Mouse (Mus musculus): ENCODE measurements around the gene Trappc12. TPM values are rescaled to one million over a fixed set of nuclear protein-coding genes. Genes with fewer than 3 reads are reported as not detected.
A peak's percentile ranks its signal among the peaks of the same experiment; 100 is the strongest.

The Trappc12 gene
- polyA plus RNA-seq, 1 experiment from 2014 or later = 16.7 TPM

DNA sequence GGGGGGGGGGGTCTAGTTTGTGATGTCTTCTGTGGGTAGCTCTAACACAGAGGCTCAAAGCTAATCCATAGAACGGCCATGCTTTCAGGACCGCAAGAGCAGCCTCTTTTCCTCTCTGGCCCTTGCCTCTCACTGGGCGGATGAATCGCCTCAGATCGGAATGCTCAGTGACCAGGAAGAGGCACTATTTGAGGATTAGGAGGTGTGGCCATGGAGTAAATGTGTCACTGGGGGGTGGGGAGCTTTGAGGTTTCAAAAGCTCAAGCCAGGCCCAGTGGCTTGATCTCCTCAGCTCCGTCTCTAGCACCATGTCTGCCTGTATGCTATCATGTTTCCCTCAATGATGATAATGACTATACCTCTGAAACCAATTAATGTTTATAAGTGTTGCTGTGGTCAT, 61.3 kb downstream of the Trappc12 start:
- H3K9me3 ChIP-seq (replicated peaks) = no peaks in the 10 kb centered on the region
- H3K36me3 ChIP-seq (replicated peaks) = peaks cover 34% of the 10 kb centered on the region
- H3K27ac ChIP-seq (replicated peaks) = no peak overlapping the region
- no peak for ATAC-seq (ENCODE audit: insufficient read depth)
- 0 out of 2 replicates have a peak, but pooled peaks cover 9% of the 10 kb centered on the region for H3K4me1 ChIP-seq (replicated peaks)
- no peak overlapping the region for H3K9ac ChIP-seq
- no peak overlapping the region for H3K4me2 ChIP-seq
- no peaks in the 10 kb centered on the region for H3K27me3 ChIP-seq
- no peak overlapping the region for H3K4me3 ChIP-seq (replicated peaks)
- WGBS (ENCODE audit: insufficient replicate concordance) = 83% methylated on average over 6 of the region's 6 CpGs

DNA sequence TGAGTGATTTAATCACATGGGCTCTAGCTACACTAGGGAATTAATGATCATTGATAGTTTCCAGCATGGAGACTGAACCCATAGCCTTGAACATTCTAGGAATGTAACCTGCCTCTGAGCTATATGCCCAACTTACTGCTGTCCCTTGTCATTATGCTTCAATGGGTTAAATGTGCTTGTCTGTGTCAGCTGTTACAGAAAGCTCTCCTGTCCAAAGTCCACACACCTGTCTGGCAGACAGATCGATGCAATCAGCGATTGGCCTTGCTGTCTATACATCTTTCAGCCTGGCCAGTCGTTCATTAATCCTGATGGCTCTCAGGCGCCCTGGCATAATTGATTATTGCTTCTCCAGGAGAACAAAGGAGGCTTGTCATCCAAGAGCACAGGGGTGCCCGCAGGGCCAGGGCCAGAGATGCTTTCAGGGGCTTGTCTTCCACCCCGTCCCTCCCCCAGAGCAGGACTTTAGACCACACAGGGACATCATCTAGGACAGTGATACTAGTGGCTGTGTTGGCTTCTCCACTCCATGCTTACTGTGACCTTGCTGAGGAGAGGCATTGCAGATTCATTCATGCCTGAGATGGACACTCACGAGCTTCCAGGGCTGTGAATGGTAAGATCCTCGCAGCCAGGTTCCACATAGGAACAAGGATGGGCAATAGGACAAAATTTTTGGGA, 63.9 kb downstream of the Trappc12 start:
- ATAC-seq (ENCODE audit: insufficient read depth) = peak; percentile 70

DNA sequence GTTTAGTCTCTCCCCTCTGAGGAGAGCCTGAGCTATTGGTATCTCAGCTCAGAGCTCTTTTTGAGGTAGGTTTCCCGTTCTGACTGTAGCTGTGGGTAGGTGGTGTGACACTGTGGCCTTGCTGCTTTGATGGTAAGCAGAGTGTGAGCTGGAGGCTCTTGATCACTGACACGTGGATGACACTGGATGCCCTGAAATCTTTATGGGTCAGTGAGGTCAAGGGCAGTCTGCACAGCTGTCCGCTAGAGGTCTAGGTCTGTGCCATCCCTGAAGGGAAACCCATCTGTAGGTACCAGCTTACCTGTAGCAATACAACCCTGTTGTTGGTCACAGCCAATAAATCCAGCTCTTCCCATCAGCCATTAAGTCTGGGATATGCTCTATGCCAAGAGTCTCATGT, 64.5 kb downstream of the Trappc12 start:
- H3K4me3 ChIP-seq (replicated peaks) = no peak overlapping the region
- H3K27ac ChIP-seq (replicated peaks) = peak overlapping the region; percentile 64
- no peaks in the 10 kb centered on the region for H3K9me3 ChIP-seq (replicated peaks)
- 62% methylated on average over 3 of the region's 3 CpGs for WGBS (ENCODE audit: insufficient replicate concordance)
- 0 out of 2 replicates have a peak, but pooled peaks cover 9% of the 10 kb centered on the region for H3K4me1 ChIP-seq (replicated peaks)
- no peak overlapping the region for H3K9ac ChIP-seq
- H3K36me3 ChIP-seq (replicated peaks) = peaks cover 39% of the 10 kb centered on the region
- H3K4me2 ChIP-seq = 0 out of 2 replicates have a peak overlapping the region, but pooled peaks have one; percentile 10
- peak; percentile 26 for ATAC-seq (ENCODE audit: insufficient read depth)
- no peaks in the 10 kb centered on the region for H3K27me3 ChIP-seq

More for the DNA sequence above, 63.9 kb downstream of the Trappc12 start:
- 0 out of 2 replicates have a peak, but pooled peaks cover 9% of the 10 kb centered on the region for H3K4me1 ChIP-seq (replicated peaks)
- peaks cover 41% of the 10 kb centered on the region for H3K36me3 ChIP-seq (replicated peaks)
- no peak overlapping the region for H3K9ac ChIP-seq
- H3K27me3 ChIP-seq = no peaks in the 10 kb centered on the region
- H3K27ac ChIP-seq (replicated peaks) = peak overlapping the region; percentile 64
- H3K9me3 ChIP-seq (replicated peaks) = no peaks in the 10 kb centered on the region
- H3K4me2 ChIP-seq = 0 out of 2 replicates have a peak overlapping the region, but pooled peaks have one; percentile 20
- WGBS (ENCODE audit: insufficient replicate concordance) = 56% methylated on average over 8 of the region's 8 CpGs
- H3K4me3 ChIP-seq (replicated peaks) = no peak overlapping the region

DNA sequence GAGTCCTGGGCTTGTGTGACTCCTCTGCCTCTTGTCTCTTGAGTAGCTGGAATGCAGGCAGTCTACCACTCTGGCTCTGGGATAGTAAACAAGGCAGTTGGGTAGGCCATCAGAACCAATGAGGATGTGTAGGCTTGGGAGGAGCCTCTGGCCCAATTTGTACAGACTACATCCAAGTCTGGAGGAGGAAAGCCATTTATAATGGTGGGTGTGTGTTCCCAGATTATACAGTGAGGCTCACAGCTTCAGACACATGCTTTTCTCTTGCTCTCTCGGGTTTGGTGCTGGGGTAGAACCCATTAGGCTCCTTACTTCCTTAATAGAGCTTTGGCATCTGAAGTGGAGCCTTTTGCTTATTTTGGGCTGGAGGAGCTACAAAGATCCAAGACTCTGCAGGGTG, 65.6 kb downstream of the Trappc12 start:
- WGBS (ENCODE audit: insufficient replicate concordance) = 87% methylated on average over 1 of the region's 1 CpGs
- H3K36me3 ChIP-seq (replicated peaks) = peaks cover 34% of the 10 kb centered on the region
- ATAC-seq (ENCODE audit: insufficient read depth) = no peak

DNA sequence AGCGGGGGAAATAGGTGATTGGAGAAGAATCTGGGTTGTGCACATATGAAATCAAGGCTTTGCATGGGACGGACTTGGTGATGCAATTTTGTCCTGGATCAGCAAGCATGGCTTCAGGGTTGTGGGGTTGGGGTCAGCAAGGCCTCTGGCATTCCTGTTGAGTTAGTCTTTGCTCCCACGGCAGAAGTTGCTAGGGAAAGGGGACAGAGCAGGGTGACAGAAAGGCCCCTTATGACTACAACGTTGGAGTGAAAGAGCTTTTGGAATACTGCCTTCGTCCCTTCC, 74.4 kb downstream of the Trappc12 start:
- H3K27me3 ChIP-seq = no peaks in the 10 kb centered on the region
- 43% methylated on average over 5 of the region's 5 CpGs for WGBS (ENCODE audit: insufficient replicate concordance)
- peak overlapping the region; percentile 69 for H3K4me3 ChIP-seq (replicated peaks)
- peak overlapping the region; percentile 59 for H3K9ac ChIP-seq
- peak overlapping the region; percentile 84 for H3K4me2 ChIP-seq
- H3K36me3 ChIP-seq (replicated peaks) = peaks cover 12% of the 10 kb centered on the region
- peak; percentile 9; the same call in 1 of the 2 replicates for ATAC-seq (ENCODE audit: insufficient read depth)
- peaks cover 20% of the 10 kb centered on the region for H3K4me1 ChIP-seq (replicated peaks)
- H3K27ac ChIP-seq (replicated peaks) = peak overlapping the region; percentile 79
- H3K9me3 ChIP-seq (replicated peaks) = no peaks in the 10 kb centered on the region

More for the DNA sequence above, 65.6 kb downstream of the Trappc12 start:
- no peaks in the 10 kb centered on the region for H3K27me3 ChIP-seq
- no peak overlapping the region for H3K4me2 ChIP-seq
- H3K4me3 ChIP-seq (replicated peaks) = no peak overlapping the region
- H3K27ac ChIP-seq (replicated peaks) = no peak overlapping the region
- no peaks in the 10 kb centered on the region for H3K9me3 ChIP-seq (replicated peaks)
- 0 out of 2 replicates have a peak, but pooled peaks cover 9% of the 10 kb centered on the region for H3K4me1 ChIP-seq (replicated peaks)
- no peak overlapping the region for H3K9ac ChIP-seq

DNA sequence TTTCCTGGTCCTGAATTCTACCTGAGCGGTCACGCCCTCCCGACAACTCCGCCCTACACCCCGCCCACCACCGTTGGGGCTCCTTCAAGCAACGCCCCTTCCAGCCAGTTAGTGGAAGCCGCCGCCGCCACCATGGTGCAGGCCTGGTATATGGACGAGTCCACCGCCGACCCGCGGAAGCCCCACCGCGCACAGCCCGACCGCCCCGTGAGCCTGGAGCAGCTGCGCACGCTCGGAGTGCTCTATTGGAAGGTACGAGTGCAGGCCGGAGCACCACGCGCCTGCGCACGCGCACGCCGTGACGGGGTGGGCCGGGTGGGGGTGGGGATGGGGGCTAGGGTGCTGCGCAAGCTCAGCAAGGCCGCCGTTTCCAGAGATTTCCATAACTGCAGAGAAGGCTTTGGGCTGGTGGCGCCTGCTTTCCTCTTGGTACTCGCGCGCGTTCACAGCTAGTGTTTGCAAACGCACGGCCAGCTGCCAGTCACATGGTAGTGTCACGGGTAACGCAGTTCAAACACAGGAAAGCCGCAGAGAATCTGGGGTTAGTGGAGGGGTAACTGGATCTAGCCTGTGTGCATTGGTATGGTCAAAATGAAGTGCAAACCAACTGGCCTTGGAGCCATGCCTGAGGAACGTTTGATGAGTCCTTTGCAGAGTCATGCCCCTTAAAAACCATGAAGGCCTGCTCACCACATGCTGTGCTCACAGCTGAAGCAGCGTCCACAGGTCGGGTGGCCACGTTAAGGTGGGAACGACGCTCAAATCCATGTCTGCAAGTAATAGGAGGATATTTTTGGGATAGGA, 74.9 kb downstream of the Trappc12 start, which contains the start of gene Adi1:
Adi1 (plus strand) TSS at position 111 of the 804 bp plus-strand sequence.
- no peaks in the 10 kb centered on the region for H3K9me3 ChIP-seq (replicated peaks)
- ATAC-seq (ENCODE audit: insufficient read depth) = peak; percentile 86
- peak within 1 kb of the TSS; percentile 79 for H3K27ac ChIP-seq (replicated peaks)
- H3K4me2 ChIP-seq = peak within 1 kb of the TSS; percentile 84
- H3K9ac ChIP-seq = peak within 1 kb of the TSS; percentile 59
- H3K36me3 ChIP-seq (replicated peaks) = peaks cover 6% of the 10 kb centered on the region; the same call in 1 of the 2 replicates
- peaks cover 20% of the 10 kb centered on the region for H3K4me1 ChIP-seq (replicated peaks)
- H3K27me3 ChIP-seq = no peaks in the 10 kb centered on the region
- H3K4me3 ChIP-seq (replicated peaks) = peak within 1 kb of the TSS; percentile 69
- 1% methylated on average over 53 of the region's 53 CpGs for WGBS (ENCODE audit: insufficient replicate concordance)

DNA sequence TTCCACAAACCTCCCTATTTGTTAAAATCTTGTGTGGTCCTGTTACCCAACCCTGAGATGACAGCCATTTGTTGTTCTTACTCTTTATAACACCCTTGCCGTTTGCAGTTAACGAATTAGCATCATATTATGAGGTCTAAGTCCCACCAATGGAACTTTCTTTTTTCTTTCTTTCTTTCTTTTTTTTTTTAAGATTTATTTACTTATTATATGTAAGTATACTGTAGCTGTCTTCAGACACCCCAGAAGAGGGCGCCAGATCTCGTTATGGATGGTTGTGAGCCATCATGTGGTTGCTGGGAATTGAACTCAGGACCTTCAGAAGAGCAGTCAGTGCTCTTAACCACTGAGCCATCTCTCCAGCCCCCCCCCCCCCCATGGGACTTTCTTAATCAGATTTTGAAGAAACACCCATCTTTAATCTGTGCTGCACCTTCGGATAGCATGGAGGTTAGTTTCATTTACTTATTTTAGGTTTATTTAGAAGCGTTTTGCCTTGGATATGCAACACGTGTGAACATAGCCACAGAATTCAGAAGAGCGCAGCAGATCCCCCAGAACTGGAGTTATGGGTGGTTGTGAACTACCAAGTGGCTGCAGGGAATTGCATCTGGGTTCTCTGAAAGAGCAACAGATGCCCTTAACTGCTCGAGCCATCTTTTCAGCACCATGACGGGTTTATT, 76.1 kb downstream of the Trappc12 start:
- peaks cover 6% of the 10 kb centered on the region; the same call in 1 of the 2 replicates for H3K36me3 ChIP-seq (replicated peaks)
- H3K4me2 ChIP-seq = peak overlapping the region; percentile 84; the same call in 1 of the 2 replicates
- WGBS (ENCODE audit: insufficient replicate concordance) = 66% methylated on average over 10 of the region's 10 CpGs
- no peaks in the 10 kb centered on the region for H3K27me3 ChIP-seq
- peaks cover 20% of the 10 kb centered on the region for H3K4me1 ChIP-seq (replicated peaks)
- no peak overlapping the region for H3K9ac ChIP-seq
- no peak for ATAC-seq (ENCODE audit: insufficient read depth)
- H3K4me3 ChIP-seq (replicated peaks) = no peak overlapping the region
- no peaks in the 10 kb centered on the region for H3K9me3 ChIP-seq (replicated peaks)
- no peak overlapping the region for H3K27ac ChIP-seq (replicated peaks)

DNA sequence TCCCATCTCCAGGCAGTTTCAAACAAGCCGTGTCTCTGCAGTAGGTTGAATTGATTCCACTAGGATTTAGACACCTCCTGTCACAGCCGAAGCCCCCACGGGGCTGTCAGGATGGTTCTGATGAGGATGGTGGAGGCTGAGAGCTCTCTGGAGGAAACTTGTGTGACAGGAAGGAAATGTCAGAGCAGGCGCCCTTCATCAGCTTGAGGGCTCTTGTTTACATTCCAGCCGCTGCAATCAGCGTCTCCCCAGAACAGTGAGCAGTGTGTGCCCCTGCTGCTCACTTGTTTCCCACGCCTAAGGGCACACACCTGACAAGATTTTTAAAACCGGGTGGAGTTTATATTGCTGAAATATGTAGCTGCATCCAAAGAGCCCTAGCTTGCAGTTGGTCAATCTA, 83.0 kb downstream of the Trappc12 start:
- WGBS (ENCODE audit: insufficient replicate concordance) = 20% methylated on average over 8 of the region's 8 CpGs
- ATAC-seq (ENCODE audit: insufficient read depth) = no peak
- Histone ChIP-seq H3K9me3 (replicated peaks) (no peaks in the 10 kb centered on the region), H3K36me3 (replicated peaks) (no peaks in the 10 kb centered on the region), H3K4me2 (no peak overlapping the region), H3K9ac (no peak overlapping the region), H3K4me1 (replicated peaks) (peaks cover 16% of the 10 kb centered on the region), H3K27me3 (no peaks in the 10 kb centered on the region), H3K4me3 (replicated peaks) (no peak overlapping the region), H3K27ac (replicated peaks) (no peak overlapping the region)

DNA sequence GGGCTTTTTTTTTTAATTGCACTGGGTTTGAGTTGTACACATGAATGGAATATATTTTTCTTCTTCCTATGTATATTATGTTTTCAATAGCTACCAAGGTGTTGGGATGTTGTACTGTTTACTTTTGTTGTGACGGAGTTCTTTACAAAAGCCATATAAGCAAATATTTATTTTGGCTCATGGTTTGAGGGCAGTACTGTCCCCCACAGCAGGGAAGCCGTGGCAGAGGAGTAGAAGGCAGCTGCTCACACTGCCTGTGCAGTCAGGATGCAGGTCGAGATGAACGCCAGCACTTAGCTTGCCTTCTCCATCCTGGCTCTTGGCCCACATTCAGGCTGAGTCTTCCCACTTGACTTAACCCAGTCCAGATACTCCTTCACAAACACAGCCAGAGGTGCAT, 83.5 kb downstream of the Trappc12 start:
- H3K4me2 ChIP-seq = no peak overlapping the region
- H3K27me3 ChIP-seq = no peaks in the 10 kb centered on the region
- H3K27ac ChIP-seq (replicated peaks) = no peak overlapping the region
- no peak for ATAC-seq (ENCODE audit: insufficient read depth)
- H3K4me1 ChIP-seq (replicated peaks) = peaks cover 16% of the 10 kb centered on the region
- H3K36me3 ChIP-seq (replicated peaks) = no peaks in the 10 kb centered on the region
- H3K9me3 ChIP-seq (replicated peaks) = no peaks in the 10 kb centered on the region
- WGBS (ENCODE audit: insufficient replicate concordance) = 47% methylated on average over 4 of the region's 4 CpGs
- H3K9ac ChIP-seq = no peak overlapping the region
- H3K4me3 ChIP-seq (replicated peaks) = no peak overlapping the region

DNA sequence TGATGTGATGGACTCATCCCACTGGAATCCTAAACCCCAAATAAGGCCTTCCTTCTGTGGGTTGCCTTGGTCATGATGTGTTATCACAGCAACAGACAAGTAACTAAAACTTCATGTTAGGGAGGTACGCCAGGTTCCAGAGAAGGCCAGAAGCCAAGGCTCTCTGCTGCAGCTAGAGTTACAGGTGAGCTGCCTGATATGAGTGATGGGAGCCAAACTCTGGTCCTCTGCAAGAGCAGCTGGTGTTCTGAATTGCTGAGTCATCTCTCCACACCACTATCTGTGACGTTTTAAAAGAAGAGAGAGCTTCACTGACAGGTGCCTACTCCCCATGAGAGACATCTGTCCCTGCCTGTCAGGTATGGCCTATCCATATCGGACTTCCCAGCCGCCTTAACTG, 87.6 kb downstream of the Trappc12 start:
- ATAC-seq (ENCODE audit: insufficient read depth) = no peak
- H3K4me3 ChIP-seq (replicated peaks) = no peak overlapping the region
- WGBS (ENCODE audit: insufficient replicate concordance) = 63% methylated on average over 4 of the region's 4 CpGs

More for the DNA sequence above, 87.6 kb downstream of the Trappc12 start:
- Histone ChIP-seq H3K9me3 (replicated peaks) (no peaks in the 10 kb centered on the region), H3K27me3 (no peaks in the 10 kb centered on the region), H3K9ac (no peak overlapping the region), H3K36me3 (replicated peaks) (peaks cover 27% of the 10 kb centered on the region), H3K4me2 (no peak overlapping the region), H3K4me1 (replicated peaks) (peaks cover 14% of the 10 kb centered on the region), H3K27ac (replicated peaks) (no peak overlapping the region)
